Mouse (Mus musculus) left cerebral cortex, postnatal 25 days (tissue): ENCODE data around the gene Olfr1380. TPM values are rescaled to one million over a fixed set of nuclear protein-coding genes. Genes with fewer than 3 reads are reported as not detected.
"Not testable (repeated sequence)": the region's sequence is repeated elsewhere in the genome, so short reads cannot be mapped to it uniquely, and the experiment has no call there.

Experiments
- DNase-seq, 2 experiments: peaks; one replicate each; pipeline ENCODE4 v3.0.0; 2022; ENCODE audit warnings: low spot score in 2 of 2, mixed read lengths in 1 of 2
- intact Hi-C: fragments of 180-260 bp; cut with DNase I; formaldehyde crosslinking; loops from one replicate; pipeline ENCODE4 v1.15.1; 2025
- total RNA-seq, 2 experiments: library from RNA; stranded (reverse); gene quantifications; 2 replicates each; pipeline ENCODE4 v1.2.3; 2021

The Olfr1380 gene
- total RNA-seq: not detected

GRCm38 (mm10) chr11:49556578-49556977 is at the start of gene Olfr1380:
Olfr1380 (plus strand) TSS chr11:49556878.
- intact Hi-C loops: not testable (repeated sequence)

DNA sequence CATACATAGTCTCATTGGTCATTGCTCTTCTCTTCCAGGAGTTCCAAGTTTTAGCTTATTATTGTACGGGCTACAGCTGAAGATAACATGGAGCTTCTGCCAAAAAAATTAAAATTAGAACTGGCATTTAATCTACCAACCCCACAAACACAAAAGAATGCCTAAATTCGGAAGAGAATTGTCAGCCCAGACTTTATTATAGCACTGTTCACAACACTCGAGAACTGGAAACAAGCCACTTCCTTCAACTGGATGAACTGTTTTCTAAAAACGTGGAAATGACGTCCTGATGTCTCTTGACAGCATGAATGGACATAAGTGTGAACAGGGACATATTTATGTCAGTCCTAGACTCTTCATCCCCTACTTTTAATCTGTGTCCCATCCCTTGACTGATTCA is 38.6 kb upstream of the Olfr1380 start:
- intact Hi-C loops: loop anchor here (5.0 kb wide), 1 partner anchor 191 kb away; no protein-coding TSS in a partner anchor
- peak; percentile 10 to 72 for DNase-seq

More at GRCm38 (mm10) chr11:49556578-49556977, at the start of gene Olfr1380:
- DNase-seq: not testable (repeated sequence)

DNA sequence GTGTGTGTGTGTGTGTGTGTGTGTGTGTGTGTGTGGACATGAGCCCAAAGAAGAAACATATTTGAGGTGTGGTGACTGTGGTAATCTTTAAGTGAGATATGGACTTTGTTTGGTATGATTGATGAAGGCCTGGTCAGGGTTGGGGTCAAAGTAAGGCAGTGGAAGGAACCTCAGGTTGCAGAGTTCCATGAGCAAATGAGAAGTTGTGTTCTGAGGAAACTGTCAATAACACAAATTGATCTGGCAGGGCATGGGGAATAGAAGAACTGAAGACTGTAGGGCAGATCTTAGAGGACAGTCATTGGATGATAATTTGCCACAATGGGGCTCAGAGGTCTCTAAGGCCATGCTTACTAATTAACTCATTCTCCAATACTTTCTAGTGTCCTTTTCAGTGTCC is 37.3 kb upstream of the Olfr1380 start, which contains the start of gene Olfr1383:
TSS of gene Olfr1383 (plus strand) at position 301 of the 400 bp plus-strand sequence.
- no peak for DNase-seq
- intact Hi-C loops: loop anchor here (5.0 kb wide), 1 partner anchor 192 kb away; no protein-coding TSS in a partner anchor

DNA sequence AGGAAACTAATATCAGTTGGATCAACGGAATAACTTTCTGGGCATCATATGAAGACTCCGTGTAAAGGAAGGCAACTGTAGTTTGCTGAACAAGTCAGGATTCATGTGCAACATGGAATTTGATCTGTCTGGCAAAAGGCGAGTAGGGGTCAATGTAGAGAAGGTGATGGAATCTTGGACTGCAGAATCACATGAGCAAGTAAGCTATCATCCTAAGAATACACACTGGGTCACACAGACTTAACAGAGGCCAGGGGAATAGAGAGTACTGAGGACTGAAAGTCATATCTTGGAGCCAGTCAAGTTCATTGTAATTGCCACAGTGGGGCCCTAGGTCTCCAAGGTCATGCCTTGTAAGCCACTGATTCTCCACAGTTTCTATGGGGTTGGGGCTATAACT is 28.7 kb upstream of the Olfr1380 start, which contains the start of gene Olfr1382:
TSS of gene Olfr1382 (plus strand) at position 301 of the 400 bp plus-strand sequence.
- DNase-seq: no peak
- intact Hi-C loops: loop anchor here (10.0 kb wide), 1 partner anchor 353 kb away; no protein-coding TSS in a partner anchor

DNA sequence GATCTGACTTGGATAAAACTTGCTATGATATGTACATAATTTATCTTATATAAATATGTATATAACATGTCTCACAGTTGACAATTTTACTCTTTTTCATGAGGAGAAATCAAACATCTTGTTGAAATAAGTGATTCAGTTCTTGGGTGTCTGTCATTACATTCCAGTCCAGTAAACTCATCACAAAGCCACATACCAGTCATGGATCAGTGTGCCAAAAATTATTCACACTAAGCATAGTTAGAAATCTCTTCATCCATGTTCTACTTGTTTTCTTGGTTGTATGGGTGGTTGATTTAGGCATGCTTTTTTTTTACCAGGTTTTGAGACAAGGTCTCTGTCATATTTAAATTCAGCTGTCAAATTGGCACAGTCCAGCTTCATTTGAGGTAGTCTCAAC is 23.9 kb upstream of the Olfr1380 start:
- intact Hi-C loops: loop anchor here (10.0 kb wide), 1 partner anchor 258 kb away; the partner anchor contains the start of gene Olfr1393

DNA sequence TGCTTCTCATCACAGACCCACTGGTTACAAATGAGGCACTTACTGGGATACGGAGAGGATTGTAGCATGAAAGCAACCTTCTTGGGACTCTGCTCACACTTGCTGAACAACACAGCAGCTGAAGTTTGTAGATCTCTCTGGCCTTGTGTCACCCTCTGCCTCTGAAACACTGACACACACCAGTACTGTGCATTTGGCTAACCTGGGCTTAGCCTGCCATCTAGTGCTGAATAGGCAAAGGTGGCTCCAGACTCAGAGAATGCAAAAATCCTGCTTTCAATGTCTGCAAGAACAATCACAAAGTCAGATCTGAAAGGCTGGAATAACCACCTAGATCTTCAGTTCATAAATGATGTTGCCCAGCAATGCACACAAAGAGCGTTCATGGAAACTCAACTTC is 20.0 kb upstream of the Olfr1380 start:
- peak; percentile 51 to 73 for DNase-seq
- intact Hi-C loops: loop anchor here (5.0 to 10.0 kb wide), 2 partner anchors 262 to 344 kb away; partner anchors contain the start of gene Olfr1393

More for the DNA sequence above, 23.9 kb upstream of the Olfr1380 start:
- no peak for DNase-seq

DNA sequence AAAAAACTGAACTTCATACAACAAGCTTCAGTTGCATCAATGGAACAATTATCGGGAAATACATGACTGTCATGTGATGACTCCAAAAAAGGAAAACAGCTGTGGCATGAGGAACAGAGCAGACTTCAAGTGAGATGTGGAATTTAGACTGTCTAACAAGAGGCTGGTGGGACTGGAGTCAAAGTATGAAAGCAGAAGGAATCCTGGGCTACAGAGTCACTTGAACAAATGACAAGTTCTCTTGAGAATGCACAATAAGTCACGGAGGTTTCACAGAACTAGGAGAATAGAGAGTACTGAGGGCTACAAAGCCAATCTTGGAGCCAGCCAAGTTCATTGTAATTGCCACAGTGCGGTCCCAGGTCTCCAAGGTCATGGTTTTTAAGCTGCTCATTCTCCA is 13.5 kb upstream of the Olfr1380 start, which contains the start of gene Olfr1381:
TSS of gene Olfr1381 (plus strand) at position 301 of the 400 bp plus-strand sequence.
- DNase-seq: not testable (repeated sequence)

DNA sequence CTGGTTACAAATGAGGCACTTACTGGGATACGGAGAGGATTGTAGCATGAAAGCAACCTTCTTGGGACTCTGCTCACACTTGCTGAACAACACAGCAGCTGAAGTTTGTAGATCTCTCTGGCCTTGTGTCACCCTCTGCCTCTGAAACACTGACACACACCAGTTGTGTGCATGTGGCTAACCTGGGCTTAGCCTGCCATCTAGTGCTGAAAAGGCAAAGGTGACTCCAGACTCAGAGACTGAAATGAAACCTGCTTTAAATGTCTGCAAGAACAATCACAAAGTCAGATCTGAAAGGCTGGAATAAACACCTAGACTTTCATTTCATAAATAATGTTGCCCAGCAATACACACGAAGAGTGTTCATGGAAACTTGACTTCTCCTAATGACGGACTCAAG is 2.6 kb upstream of the Olfr1380 start:
- DNase-seq: peak; percentile 9 to 28
- intact Hi-C loops: loop anchor here (5.0 kb wide), 1 partner anchor 682 kb away; the partner anchor contains the start of gene Irgm1

More for the DNA sequence above, 13.5 kb upstream of the Olfr1380 start, which contains the start of gene Olfr1381:
- intact Hi-C loops: not testable (repeated sequence)

- intact Hi-C loops: loop anchor here (10.0 kb wide), 1 partner anchor 1590 kb away; no protein-coding TSS in a partner anchor
- not testable (repeated sequence) for DNase-seq
These were observed 18.4 kb downstream of the Olfr1380 start for GRCm38 (mm10) chr11:49575054-49575453.

DNA sequence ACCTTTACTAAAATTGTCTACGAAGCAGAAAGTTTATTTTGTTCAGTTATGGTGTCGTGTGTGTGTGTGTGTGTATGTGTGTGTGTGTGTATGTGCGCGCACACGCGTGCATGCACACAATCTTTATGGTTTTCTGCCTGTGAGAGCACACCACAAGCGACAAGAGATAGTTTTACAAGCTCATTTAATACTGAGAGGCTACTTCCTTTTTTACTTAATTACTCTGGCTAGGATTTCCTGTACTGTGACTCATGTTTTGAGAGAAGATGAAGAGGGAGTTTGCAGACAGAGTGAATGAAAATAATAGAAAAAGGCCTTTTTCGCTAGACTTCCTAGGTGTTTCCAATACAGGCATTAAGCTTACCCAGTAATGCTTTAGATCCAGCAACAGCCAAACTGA is 23.8 kb downstream of the Olfr1380 start:
- DNase-seq, intact Hi-C loops: not testable (repeated sequence)

DNA sequence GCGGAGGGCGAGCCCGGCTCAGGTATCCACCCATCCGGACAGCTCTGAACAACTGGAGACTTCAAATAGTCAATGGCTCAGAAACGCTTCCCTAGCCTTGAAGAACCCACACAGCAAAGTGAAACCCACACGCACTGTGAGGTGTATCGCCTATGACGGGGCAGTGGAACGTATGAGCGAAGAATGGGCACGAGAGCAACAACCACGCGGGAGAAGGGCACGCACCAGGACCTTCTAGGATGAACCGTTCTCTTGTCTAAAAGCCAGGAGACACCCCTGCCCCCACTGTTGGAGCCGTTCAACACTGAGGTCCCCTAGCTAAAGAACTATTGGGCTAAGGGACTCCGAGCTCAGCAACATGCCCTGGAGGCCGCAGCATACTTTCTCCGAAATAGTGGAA is 33.5 kb downstream of the Olfr1380 start:
- intact Hi-C loops: no loop called here
- DNase-seq: no peak

- intact Hi-C loops, DNase-seq: not testable (repeated sequence)
These were observed 40.5 kb downstream of the Olfr1380 start for GRCm38 (mm10) chr11:49597149-49597548.

- intact Hi-C loops, DNase-seq: not testable (repeated sequence)
These were observed 51.6 kb downstream of the Olfr1380 start for GRCm38 (mm10) chr11:49608306-49608705.

GRCm38 (mm10) chr11:49608938-49609867 is 52.5 kb downstream of the Olfr1380 start, which contains the start of gene Flt4:
Flt4 (plus strand) TSS chr11:49609263.
- intact Hi-C loops, DNase-seq: not testable (repeated sequence)

- intact Hi-C loops, DNase-seq: not testable (repeated sequence)
These were observed 53.5 kb downstream of the Olfr1380 start for GRCm38 (mm10) chr11:49609868-49610824.

DNA sequence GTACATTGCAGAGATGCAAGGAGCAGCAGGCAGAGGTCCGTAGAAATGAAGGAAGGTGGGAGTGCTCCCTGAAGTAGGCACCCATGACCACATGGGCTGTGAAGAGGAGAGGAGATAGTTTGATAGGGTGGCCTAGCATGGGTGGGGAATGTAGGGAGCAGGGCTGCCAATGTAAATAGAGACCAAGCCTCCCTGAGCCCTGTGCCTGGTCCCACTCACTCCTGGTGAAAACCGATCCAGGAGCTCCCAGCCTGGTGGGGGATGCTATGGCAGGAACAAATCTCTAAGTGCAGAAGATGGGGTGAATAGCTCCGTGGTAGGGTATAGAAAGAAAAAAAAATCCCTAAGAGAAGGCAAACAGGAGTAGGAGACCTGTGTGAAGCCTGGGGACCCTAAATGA is 54.7 kb downstream of the Olfr1380 start:
- intact Hi-C loops, DNase-seq: not testable (repeated sequence)

DNA sequence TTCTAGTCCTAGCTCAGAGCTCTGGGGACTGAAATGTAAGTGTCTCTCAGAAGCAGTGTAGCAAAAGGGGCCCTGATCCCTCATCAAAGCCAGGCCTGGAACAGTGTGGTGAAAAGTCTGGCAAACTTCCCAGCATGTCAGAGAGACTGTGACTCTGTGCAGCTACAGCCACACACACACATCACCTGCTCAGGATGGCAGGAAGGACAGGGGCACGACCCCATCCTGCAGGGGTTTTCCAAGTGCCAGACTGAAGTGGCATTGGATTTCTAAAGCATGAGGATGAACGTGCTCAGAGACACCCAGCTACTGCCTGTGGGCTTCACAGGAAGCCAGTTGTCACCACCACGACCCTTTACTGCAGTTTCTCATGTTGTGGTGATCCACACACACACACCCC is 55.5 kb downstream of the Olfr1380 start:
- intact Hi-C loops: no loop called here
- no peak for DNase-seq

DNA sequence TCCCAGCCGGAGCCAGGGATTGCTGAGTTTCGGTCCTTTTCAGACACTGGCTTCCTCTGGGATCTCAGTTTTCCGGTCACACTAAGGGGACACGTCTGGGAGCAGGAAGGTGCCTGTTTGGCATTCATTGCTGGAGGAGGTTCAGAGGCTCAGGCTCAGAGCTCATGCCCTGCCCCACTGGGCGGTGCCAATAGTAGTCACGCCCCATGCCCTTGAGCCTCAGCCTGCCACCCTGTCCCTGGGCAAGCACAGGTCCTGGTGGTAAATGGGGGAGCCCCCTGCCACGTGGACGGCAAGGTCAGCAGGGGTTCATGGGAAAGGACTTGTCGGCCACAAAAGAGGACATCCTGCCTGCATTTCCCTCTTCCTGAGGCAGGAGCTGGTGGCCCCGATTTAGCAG is 56.7 kb downstream of the Olfr1380 start:
- no peak for DNase-seq

More for the DNA sequence above, 56.7 kb downstream of the Olfr1380 start:
- intact Hi-C loops: no loop called here
